Mouse (Mus musculus): ENCODE results near the gene Dppa4. TPM values are rescaled to one million over a fixed set of nuclear protein-coding genes. Genes with fewer than 3 reads are reported as not detected.
"Not testable (repeated sequence)": the region's sequence is repeated elsewhere in the genome, so short reads cannot be mapped to it uniquely, and the experiment has no call there.

Dppa4 gene
- polyA plus RNA-seq, 1 experiment from 2014 or later: not detected

- Histone ChIP-seq H3K9ac (no peak overlapping the region), H3K4me1 (replicated peaks) (0 out of 2 replicates have a peak, but pooled peaks cover 3% of the 10 kb centered on the region), H3K36me3 (no peaks in the 10 kb centered on the region), H3K9me3 (no peaks in the 10 kb centered on the region), H3K4me2 (replicated peaks) (no peak overlapping the region), H3K4me3 (replicated peaks) (no peak overlapping the region), H3K27ac (no peak overlapping the region), H3K27me3 (replicated peaks) (no peaks in the 10 kb centered on the region)
- peak; percentile 71 for ATAC-seq
- 43% methylated on average over 14 of the region's 14 CpGs for WGBS
These were observed 14.0 kb downstream of the Dppa4 start for GRCm38 (mm10) chr16:48297384-48298136.

- Histone ChIP-seq H3K27ac (no peak overlapping the region), H3K27me3 (replicated peaks) (no peaks in the 10 kb centered on the region), H3K9ac (no peak overlapping the region), H3K36me3 (no peaks in the 10 kb centered on the region), H3K9me3 (no peaks in the 10 kb centered on the region), H3K4me2 (replicated peaks) (no peak overlapping the region), H3K4me3 (replicated peaks) (no peak overlapping the region), H3K4me1 (replicated peaks) (0 out of 2 replicates have a peak, but pooled peaks cover 3% of the 10 kb centered on the region)
- ATAC-seq: no peak
- 77% methylated on average over 3 of the region's 3 CpGs for WGBS
These were observed 16.4 kb downstream of the Dppa4 start for GRCm38 (mm10) chr16:48299884-48300283.

GRCm38 (mm10) chr16:48303509-48303908, 20.0 kb downstream of the Dppa4 start, which contains the start of gene Dppa2:
Gene Dppa2 (plus strand): TSS chr16:48303908.
- H3K27ac ChIP-seq: no peak within 1 kb of the TSS
- no peak for ATAC-seq
- no peaks in the 10 kb centered on the region for H3K36me3 ChIP-seq
- WGBS: 79% methylated on average over 7 of the region's 7 CpGs
- H3K9ac ChIP-seq: no peak within 1 kb of the TSS
- no peak within 1 kb of the TSS for H3K4me3 ChIP-seq (replicated peaks)
- no peaks in the 10 kb centered on the region for H3K9me3 ChIP-seq
- H3K27me3 ChIP-seq (replicated peaks): no peaks in the 10 kb centered on the region
- no peaks in the 10 kb centered on the region for H3K4me1 ChIP-seq (replicated peaks)
- H3K4me2 ChIP-seq (replicated peaks): no peak within 1 kb of the TSS

GRCm38 (mm10) chr16:48303983-48304382, 20.4 kb downstream of the Dppa4 start:
- Histone ChIP-seq H3K4me2 (replicated peaks) (no peak overlapping the region), H3K4me3 (replicated peaks) (no peak overlapping the region), H3K4me1 (replicated peaks) (no peaks in the 10 kb centered on the region), H3K27me3 (replicated peaks) (no peaks in the 10 kb centered on the region), H3K9ac (no peak overlapping the region), H3K27ac (no peak overlapping the region), H3K36me3 (no peaks in the 10 kb centered on the region), H3K9me3 (no peaks in the 10 kb centered on the region)
- WGBS: 77% methylated on average over 3 of the region's 3 CpGs
- no peak for ATAC-seq

GRCm38 (mm10) chr16:48308916-48309315, 25.4 kb downstream of the Dppa4 start:
- H3K9ac ChIP-seq; H3K27me3 ChIP-seq (replicated peaks); H3K4me3 ChIP-seq (replicated peaks); H3K27ac ChIP-seq; ATAC-seq; H3K4me1 ChIP-seq (replicated peaks); H3K36me3 ChIP-seq; H3K9me3 ChIP-seq; H3K4me2 ChIP-seq (replicated peaks): not testable (repeated sequence)
- WGBS: 94% methylated on average over 10 of the region's 10 CpGs

- H3K4me2 ChIP-seq (replicated peaks): no peak overlapping the region
- H3K27me3 ChIP-seq (replicated peaks): no peaks in the 10 kb centered on the region
- no peaks in the 10 kb centered on the region for H3K4me1 ChIP-seq (replicated peaks)
- no peak overlapping the region for H3K9ac ChIP-seq
- no peaks in the 10 kb centered on the region for H3K9me3 ChIP-seq
- no peak for ATAC-seq
- H3K27ac ChIP-seq: no peak overlapping the region
- H3K36me3 ChIP-seq: no peaks in the 10 kb centered on the region
- no peak overlapping the region for H3K4me3 ChIP-seq (replicated peaks)
- WGBS: 77% methylated on average over 12 of the region's 12 CpGs
These were observed 26.5 kb downstream of the Dppa4 start for GRCm38 (mm10) chr16:48309912-48310630.

GRCm38 (mm10) chr16:48315294-48315693, 31.8 kb downstream of the Dppa4 start:
- Histone ChIP-seq H3K9ac (no peak overlapping the region), H3K27ac (no peak overlapping the region), H3K4me2 (replicated peaks) (no peak overlapping the region), H3K4me3 (replicated peaks) (no peak overlapping the region), H3K4me1 (replicated peaks) (no peaks in the 10 kb centered on the region), H3K9me3 (no peaks in the 10 kb centered on the region), H3K27me3 (replicated peaks) (no peaks in the 10 kb centered on the region), H3K36me3 (no peaks in the 10 kb centered on the region)
- 87% methylated on average over 3 of the region's 3 CpGs for WGBS
- ATAC-seq: no peak

- Histone ChIP-seq H3K9me3 (no peaks in the 10 kb centered on the region), H3K27me3 (replicated peaks) (no peaks in the 10 kb centered on the region), H3K4me1 (replicated peaks) (no peaks in the 10 kb centered on the region), H3K9ac (no peak overlapping the region), H3K27ac (no peak overlapping the region), H3K4me2 (replicated peaks) (no peak overlapping the region), H3K4me3 (replicated peaks) (no peak overlapping the region), H3K36me3 (no peaks in the 10 kb centered on the region)
- ATAC-seq: no peak
- WGBS: over 99% methylated on average over 6 of the region's 6 CpGs
These were observed 37.2 kb downstream of the Dppa4 start for GRCm38 (mm10) chr16:48320781-48321180.

- no peak overlapping the region for H3K9ac ChIP-seq
- H3K27ac ChIP-seq: no peak overlapping the region
- H3K27me3 ChIP-seq (replicated peaks): no peaks in the 10 kb centered on the region
- no peaks in the 10 kb centered on the region for H3K4me1 ChIP-seq (replicated peaks)
- H3K36me3 ChIP-seq: no peaks in the 10 kb centered on the region
- H3K4me3 ChIP-seq (replicated peaks): no peak overlapping the region
- H3K9me3 ChIP-seq: no peaks in the 10 kb centered on the region
- WGBS: 73% methylated on average over 6 of the region's 6 CpGs
- no peak for ATAC-seq
- H3K4me2 ChIP-seq (replicated peaks): no peak overlapping the region
These were observed 39.6 kb downstream of the Dppa4 start for GRCm38 (mm10) chr16:48323133-48323532.

GRCm38 (mm10) chr16:48323602-48324345, 40.2 kb downstream of the Dppa4 start:
- no peak for ATAC-seq
- Histone ChIP-seq H3K4me2 (replicated peaks) (no peak overlapping the region), H3K9me3 (no peaks in the 10 kb centered on the region), H3K4me1 (replicated peaks) (no peaks in the 10 kb centered on the region), H3K27me3 (replicated peaks) (no peaks in the 10 kb centered on the region), H3K9ac (no peak overlapping the region), H3K4me3 (replicated peaks) (no peak overlapping the region), H3K27ac (no peak overlapping the region), H3K36me3 (no peaks in the 10 kb centered on the region)
- 89% methylated on average over 8 of the region's 8 CpGs for WGBS

- Histone ChIP-seq H3K4me1 (replicated peaks) (no peaks in the 10 kb centered on the region), H3K9ac (no peak overlapping the region), H3K36me3 (no peaks in the 10 kb centered on the region), H3K27me3 (replicated peaks) (no peaks in the 10 kb centered on the region), H3K4me2 (replicated peaks) (no peak overlapping the region), H3K4me3 (replicated peaks) (no peak overlapping the region), H3K9me3 (no peaks in the 10 kb centered on the region), H3K27ac (no peak overlapping the region)
- WGBS: 44% methylated on average over 5 of the region's 5 CpGs
- no peak for ATAC-seq
These were observed 43.4 kb downstream of the Dppa4 start for GRCm38 (mm10) chr16:48326903-48327302.

GRCm38 (mm10) chr16:48328420-48328819, 44.9 kb downstream of the Dppa4 start:
- ATAC-seq: no peak
- no peaks in the 10 kb centered on the region for H3K4me1 ChIP-seq (replicated peaks)
- no peak overlapping the region for H3K9ac ChIP-seq
- H3K9me3 ChIP-seq: no peaks in the 10 kb centered on the region
- H3K4me3 ChIP-seq (replicated peaks): no peak overlapping the region
- no peak overlapping the region for H3K27ac ChIP-seq
- H3K27me3 ChIP-seq (replicated peaks): no peaks in the 10 kb centered on the region
- no peaks in the 10 kb centered on the region for H3K36me3 ChIP-seq
- 93% methylated on average over 2 of the region's 2 CpGs for WGBS
- no peak overlapping the region for H3K4me2 ChIP-seq (replicated peaks)
